Mouse (Mus musculus) cortical plate, adult 2 months (tissue): ENCODE measurements at regions not wholly inside any gene's neighbourhood (a gene's known extent, or its start where the extent isn't known, plus 50 kb on each side); places are given as distances from the start of the nearest gene placed in this dataset.

Source experiments
- H3K27ac ChIP-seq: fragments of 200-500 bp; 2 replicates; pipeline ENCODE4 v1.5.1; 2012; ENCODE audit warnings: low read length, control low read depth, inconsistent platforms; ENCODE audit not compliant: insufficient read depth
- H3K4me1 ChIP-seq: fragments of 200-500 bp; 2 replicates; pipeline ENCODE4 v1.6.1; 2011; ENCODE audit warnings: low read length; ENCODE audit not compliant: control insufficient read depth, insufficient read depth
- H3K4me3 ChIP-seq: fragments of 200-500 bp; 2 replicates; pipeline ENCODE4 v1.5.1; 2011; ENCODE audit warnings: mild to moderate bottlenecking, low read length, control low read depth; ENCODE audit not compliant: insufficient read depth
- CTCF ChIP-seq: fragments of 200-500 bp; IDR thresholded peaks from 2 replicates; pipeline ENCODE4 v1.5.1; 2011; ENCODE audit warnings: mild to moderate bottlenecking, control low read depth, low read length; ENCODE audit not compliant: insufficient read depth; ENCODE audit errors: extremely low read depth
- POLR2A ChIP-seq: fragments of 200-500 bp; IDR thresholded peaks from 2 replicates; pipeline ENCODE4 v1.6.1; 2011; ENCODE audit warnings: mild to moderate bottlenecking, low read length, control low read depth; ENCODE audit not compliant: insufficient read depth; ENCODE audit errors: extremely low read depth

- Histone ChIP-seq H3K27ac (no peak overlapping the region), H3K4me3 (no peak overlapping the region), H3K4me1 (no peaks in the 10 kb centered on the region; the same call in 1 of the 2 replicates)
- TF ChIP-seq POLR2A = no peak
- TF ChIP-seq CTCF = no peak
Measured at GRCm38 (mm10) chr9:30592601-30593000, 165.7 kb downstream of the Snx19 start.

GRCm38 (mm10) chr9:30591246-30591645 is 164.3 kb downstream of the Snx19 start:
- Histone ChIP-seq H3K27ac (no peak overlapping the region), H3K4me1 (no peaks in the 10 kb centered on the region; the same call in 1 of the 2 replicates), H3K4me3 (no peak overlapping the region; the same call in 1 of the 2 replicates)
- TF ChIP-seq POLR2A = no peak
- no peak for TF ChIP-seq CTCF

GRCm38 (mm10) chr9:30590661-30591179 is 163.8 kb downstream of the Snx19 start:
- no peak for TF ChIP-seq CTCF
- TF ChIP-seq POLR2A = no peak
- H3K4me3 ChIP-seq = no peak overlapping the region
- H3K4me1 ChIP-seq = no peaks in the 10 kb centered on the region; the same call in 1 of the 2 replicates
- no peak overlapping the region for H3K27ac ChIP-seq

- Histone ChIP-seq H3K4me3 (no peak overlapping the region), H3K27ac (no peak overlapping the region), H3K4me1 (no peaks in the 10 kb centered on the region)
- TF ChIP-seq POLR2A (no peak), CTCF (no peak)
Measured at GRCm38 (mm10) chr9:30581271-30581821, 154.4 kb downstream of the Snx19 start.

GRCm38 (mm10) chr9:30580500-30580899 is 153.6 kb downstream of the Snx19 start:
- Histone ChIP-seq H3K4me3 (no peak overlapping the region), H3K4me1 (no peaks in the 10 kb centered on the region), H3K27ac (no peak overlapping the region)
- TF ChIP-seq POLR2A (no peak), CTCF (no peak)

GRCm38 (mm10) chr9:30578213-30578612 is 151.3 kb downstream of the Snx19 start:
- TF ChIP-seq CTCF = no peak
- no peak for TF ChIP-seq POLR2A

GRCm38 (mm10) chr9:30577243-30577642 is 150.3 kb downstream of the Snx19 start:
- Histone ChIP-seq H3K4me1 (no peaks in the 10 kb centered on the region), H3K4me3 (no peak overlapping the region), H3K27ac (no peak overlapping the region)
- TF ChIP-seq CTCF = no peak
- TF ChIP-seq POLR2A = no peak

More at GRCm38 (mm10) chr9:30578213-30578612, 151.3 kb downstream of the Snx19 start:
- H3K4me1 ChIP-seq = no peaks in the 10 kb centered on the region
- H3K4me3 ChIP-seq = no peak overlapping the region
- H3K27ac ChIP-seq = no peak overlapping the region

GRCm38 (mm10) chr9:30575531-30575930 is 148.6 kb downstream of the Snx19 start:
- Histone ChIP-seq H3K4me1 (no peaks in the 10 kb centered on the region), H3K4me3 (no peak overlapping the region), H3K27ac (no peak overlapping the region)
- TF ChIP-seq POLR2A (no peak), CTCF (no peak)

GRCm38 (mm10) chr9:30573294-30573693 is 146.4 kb downstream of the Snx19 start:
- TF ChIP-seq CTCF = no peak
- TF ChIP-seq POLR2A = no peak

GRCm38 (mm10) chr9:30571014-30571413 is 144.1 kb downstream of the Snx19 start:
- Histone ChIP-seq H3K27ac (no peak overlapping the region), H3K4me1 (no peaks in the 10 kb centered on the region), H3K4me3 (no peak overlapping the region)
- TF ChIP-seq CTCF (no peak), POLR2A (no peak)

More at GRCm38 (mm10) chr9:30573294-30573693, 146.4 kb downstream of the Snx19 start:
- no peak overlapping the region for H3K4me3 ChIP-seq
- no peak overlapping the region for H3K27ac ChIP-seq
- no peaks in the 10 kb centered on the region for H3K4me1 ChIP-seq
